Mouse (Mus musculus): ENCODE data around the gene Tfdp1. TPM values are rescaled to one million over a fixed set of nuclear protein-coding genes. Genes with fewer than 3 reads are reported as not detected.
"Not testable (repeated sequence)": the region's sequence is repeated elsewhere in the genome, so short reads cannot be mapped to it uniquely, and the experiment has no call there.

The Tfdp1 gene
- polyA plus RNA-seq, 1 experiment: 175 TPM

- H3K27me3 ChIP-seq (ENCODE audit: control insufficient read depth, insufficient read depth, low read length, poor library complexity, severe bottlenecking): no peaks in the 10 kb centered on the region
- no peaks in the 10 kb centered on the region for H3K9me3 ChIP-seq (replicated peaks; ENCODE audit: control insufficient read depth, insufficient read depth, low read length, poor library complexity, severe bottlenecking)
- no peak overlapping the region for H3K27ac ChIP-seq (ENCODE audit: insufficient read depth, low read length)
- H3K4me1 ChIP-seq (ENCODE audit: control insufficient read depth, insufficient read depth, low read length): peaks cover 5% of the 10 kb centered on the region
- no peak overlapping the region for H3K4me3 ChIP-seq (ENCODE audit: low read depth, low read length)
- TF ChIP-seq EP300 (IDR thresholded peaks at IDR 0.05; ENCODE audit: insufficient read depth, low read depth, low read length) (no peak), CTCF (IDR thresholded peaks at IDR 0.05; ENCODE audit: low read depth, low read length) (peak; percentile 66)
- H3K9ac ChIP-seq (ENCODE audit: low read depth, poor library complexity, severe bottlenecking): no peak overlapping the region
- H3K36me3 ChIP-seq (ENCODE audit: control insufficient read depth, insufficient read depth, low read length, poor library complexity, severe bottlenecking): no peaks in the 10 kb centered on the region
Observed at GRCm38 (mm10) chr8:13334671-13335070, 3.9 kb upstream of the Tfdp1 start.

GRCm38 (mm10) chr8:13337245-13337644 is 1.3 kb upstream of the Tfdp1 start:
- not testable (repeated sequence) for H3K4me1 ChIP-seq (ENCODE audit: control insufficient read depth, insufficient read depth, low read length); H3K9me3 ChIP-seq (replicated peaks; ENCODE audit: control insufficient read depth, insufficient read depth, low read length, poor library complexity, severe bottlenecking); H3K27ac ChIP-seq (ENCODE audit: insufficient read depth, low read length); H3K27me3 ChIP-seq (ENCODE audit: control insufficient read depth, insufficient read depth, low read length, poor library complexity, severe bottlenecking); H3K4me3 ChIP-seq (ENCODE audit: low read depth, low read length)
- Histone ChIP-seq H3K36me3 (ENCODE audit: control insufficient read depth, insufficient read depth, low read length, poor library complexity, severe bottlenecking) (peaks cover 17% of the 10 kb centered on the region), H3K9ac (ENCODE audit: low read depth, poor library complexity, severe bottlenecking) (peak overlapping the region; percentile 99)

- Histone ChIP-seq H3K27ac (ENCODE audit: insufficient read depth, low read length) (no peak overlapping the region), H3K9me3 (replicated peaks; ENCODE audit: control insufficient read depth, insufficient read depth, low read length, poor library complexity, severe bottlenecking) (no peaks in the 10 kb centered on the region), H3K4me3 (ENCODE audit: low read depth, low read length) (no peak overlapping the region), H3K36me3 (ENCODE audit: control insufficient read depth, insufficient read depth, low read length, poor library complexity, severe bottlenecking) (peaks cover 21% of the 10 kb centered on the region), H3K27me3 (ENCODE audit: control insufficient read depth, insufficient read depth, low read length, poor library complexity, severe bottlenecking) (no peaks in the 10 kb centered on the region), H3K9ac (ENCODE audit: low read depth, poor library complexity, severe bottlenecking) (peak overlapping the region; percentile 99), H3K4me1 (ENCODE audit: control insufficient read depth, insufficient read depth, low read length) (peaks cover 6% of the 10 kb centered on the region)
- TF ChIP-seq CTCF (IDR thresholded peaks at IDR 0.05; ENCODE audit: low read depth, low read length): no peak
- no peak for TF ChIP-seq EP300 (IDR thresholded peaks at IDR 0.05; ENCODE audit: insufficient read depth, low read depth, low read length)
- TF ChIP-seq POLR2A (IDR thresholded peaks at IDR 0.05; ENCODE audit: insufficient read depth, low read length): no peak
Observed at GRCm38 (mm10) chr8:13337678-13338077, 873 bp upstream of the Tfdp1 start.

- no peaks in the 10 kb centered on the region for H3K27me3 ChIP-seq (ENCODE audit: control insufficient read depth, insufficient read depth, low read length, poor library complexity, severe bottlenecking)
- no peak for TF ChIP-seq CTCF (IDR thresholded peaks at IDR 0.05; ENCODE audit: low read depth, low read length)
- TF ChIP-seq EP300 (IDR thresholded peaks at IDR 0.05; ENCODE audit: insufficient read depth, low read depth, low read length): no peak
- TF ChIP-seq POLR2A (IDR thresholded peaks at IDR 0.05; ENCODE audit: insufficient read depth, low read length): no peak
- peak overlapping the region; percentile 70 for H3K4me3 ChIP-seq (ENCODE audit: low read depth, low read length)
- no peak overlapping the region for H3K27ac ChIP-seq (ENCODE audit: insufficient read depth, low read length)
- peak overlapping the region; percentile 99 for H3K9ac ChIP-seq (ENCODE audit: low read depth, poor library complexity, severe bottlenecking)
- H3K4me1 ChIP-seq (ENCODE audit: control insufficient read depth, insufficient read depth, low read length): peaks cover 6% of the 10 kb centered on the region
- peaks cover 35% of the 10 kb centered on the region for H3K36me3 ChIP-seq (ENCODE audit: control insufficient read depth, insufficient read depth, low read length, poor library complexity, severe bottlenecking)
- no peaks in the 10 kb centered on the region for H3K9me3 ChIP-seq (replicated peaks; ENCODE audit: control insufficient read depth, insufficient read depth, low read length, poor library complexity, severe bottlenecking)
Observed at GRCm38 (mm10) chr8:13338901-13339645, 522 bp downstream of the Tfdp1 start.

- no peak overlapping the region for H3K27ac ChIP-seq (ENCODE audit: insufficient read depth, low read length)
- H3K27me3 ChIP-seq (ENCODE audit: control insufficient read depth, insufficient read depth, low read length, poor library complexity, severe bottlenecking): no peaks in the 10 kb centered on the region
- H3K36me3 ChIP-seq (ENCODE audit: control insufficient read depth, insufficient read depth, low read length, poor library complexity, severe bottlenecking): peaks cover 41% of the 10 kb centered on the region
- TF ChIP-seq EP300 (IDR thresholded peaks at IDR 0.05; ENCODE audit: insufficient read depth, low read depth, low read length) (no peak), POLR2A (IDR thresholded peaks at IDR 0.05; ENCODE audit: insufficient read depth, low read length) (no peak), CTCF (IDR thresholded peaks at IDR 0.05; ENCODE audit: low read depth, low read length) (no peak)
- H3K4me1 ChIP-seq (ENCODE audit: control insufficient read depth, insufficient read depth, low read length): peaks cover 6% of the 10 kb centered on the region
- peak overlapping the region; percentile 70 for H3K4me3 ChIP-seq (ENCODE audit: low read depth, low read length)
- H3K9ac ChIP-seq (ENCODE audit: low read depth, poor library complexity, severe bottlenecking): peak overlapping the region; percentile 99
- no peaks in the 10 kb centered on the region for H3K9me3 ChIP-seq (replicated peaks; ENCODE audit: control insufficient read depth, insufficient read depth, low read length, poor library complexity, severe bottlenecking)
Observed at GRCm38 (mm10) chr8:13339646-13339990, 1.1 kb downstream of the Tfdp1 start.

- Histone ChIP-seq H3K27me3 (ENCODE audit: control insufficient read depth, insufficient read depth, low read length, poor library complexity, severe bottlenecking) (no peaks in the 10 kb centered on the region), H3K4me1 (ENCODE audit: control insufficient read depth, insufficient read depth, low read length) (peaks cover 6% of the 10 kb centered on the region), H3K9ac (ENCODE audit: low read depth, poor library complexity, severe bottlenecking) (peak overlapping the region; percentile 99), H3K27ac (ENCODE audit: insufficient read depth, low read length) (no peak overlapping the region; the same call in 1 of the 2 replicates), H3K36me3 (ENCODE audit: control insufficient read depth, insufficient read depth, low read length, poor library complexity, severe bottlenecking) (peaks cover 51% of the 10 kb centered on the region), H3K4me3 (ENCODE audit: low read depth, low read length) (peak overlapping the region; percentile 20; the same call in 1 of the 2 replicates), H3K9me3 (replicated peaks; ENCODE audit: control insufficient read depth, insufficient read depth, low read length, poor library complexity, severe bottlenecking) (no peaks in the 10 kb centered on the region)
- TF ChIP-seq CTCF (IDR thresholded peaks at IDR 0.05; ENCODE audit: low read depth, low read length) (no peak), POLR2A (IDR thresholded peaks at IDR 0.05; ENCODE audit: insufficient read depth, low read length) (no peak), EP300 (IDR thresholded peaks at IDR 0.05; ENCODE audit: insufficient read depth, low read depth, low read length) (no peak)
Observed at GRCm38 (mm10) chr8:13340650-13341049, 2.1 kb downstream of the Tfdp1 start.

Data from ES-Bruce4 (cell line).